8 mouse cellular contexts compared by ENCODE assay signal in genomic region chr5:74196307-74196618, GRCm38 (mm10). TPM values are rescaled to one million over a fixed set of nuclear protein-coding genes. Genes with fewer than 3 reads are reported as not detected.
DNase-seq lines count a peak whose midpoint lies in the region; ATAC-seq and TF ChIP-seq lines count a peak whose summit lies in the region.

No protein-coding gene starts in this region.

- no peaks in the 10 kb centered on the region for H3K27me3 ChIP-seq in hindbrain, embryonic 11.5 days (ENCODE audit: control insufficient read depth, insufficient read depth, low read length)
- H3K27me3 ChIP-seq in limb, embryonic 13.5 days = no peaks in the 10 kb centered on the region

- peaks cover 0 to 6% of the 10 kb centered on the region in 2 experiments; a peak in 1 of 4 replicates for H3K4me1 ChIP-seq in ES-E14 (ENCODE audit: control insufficient read depth in 2 of 2, insufficient read depth in 2 of 2, low read length in 2 of 2, poor library complexity in 1 of 2)
- peaks cover 3% of the 10 kb centered on the region for H3K4me1 ChIP-seq in brown adipose tissue, adult 24 weeks (ENCODE audit: control insufficient read depth, insufficient read depth, insufficient read length, low read length)
- H3K4me1 ChIP-seq in hindbrain, embryonic 11.5 days (replicated peaks; ENCODE audit: control insufficient read depth, insufficient read depth, low read length) = peaks cover 8% of the 10 kb centered on the region; the same call in 1 of the 2 replicates
- peaks cover 72% of the 10 kb centered on the region for H3K4me1 ChIP-seq in limb, embryonic 13.5 days

- in situ Hi-C loops in ES-E14 (cut with MboI; ENCODE audit: low sequenced_read_pairs in 2 of 2, unreplicated experiment in 2 of 2) = no loop called here

- peak; percentile 30 for DNase-seq in ES-E14 (ENCODE audit: low read depth, low spot score)
- DNase-seq in hindbrain, embryonic 11.5 days (ENCODE audit: low spot score) = peak; percentile 59
- DNase-seq in naive thymus-derived CD4-positive, alpha-beta T cell, adult 2 months (ENCODE audit: low read depth) = peak; percentile 46
- no peak for DNase-seq in T-cell, adult 2 months (ENCODE audit: low spot score)
- no peak for DNase-seq in left cerebral cortex, postnatal 14 days (ENCODE audit: low spot score in 2 of 2)
- no peak for DNase-seq in cerebellum, postnatal 36 days

- no peak overlapping the region for H3K27ac ChIP-seq in ES-E14 (ENCODE audit: insufficient read depth, low read depth, low read length, poor library complexity, severe bottlenecking)
- H3K27ac ChIP-seq in brown adipose tissue, adult 24 weeks (replicated peaks; ENCODE audit: low read depth, low read length) = no peak overlapping the region
- H3K27ac ChIP-seq in hindbrain, embryonic 11.5 days (ENCODE audit: low read depth, low read length) = 0 out of 2 replicates have a peak overlapping the region, but pooled peaks have one; percentile 17
- peak overlapping the region; percentile 93 for H3K27ac ChIP-seq in limb, embryonic 13.5 days

- H3K4me2 ChIP-seq in hindbrain, embryonic 11.5 days (replicated peaks; ENCODE audit: low read depth, low read length) = peak overlapping the region; percentile 84
- H3K4me2 ChIP-seq in limb, embryonic 13.5 days (replicated peaks) = peak overlapping the region; percentile 88

- H3K9me3 ChIP-seq in ES-E14 (ENCODE audit: control insufficient read depth, insufficient read depth, low read depth, low read length) = no peaks in the 10 kb centered on the region
- no peaks in the 10 kb centered on the region for H3K9me3 ChIP-seq in hindbrain, embryonic 11.5 days (ENCODE audit: control insufficient read depth, low read length)
- no peaks in the 10 kb centered on the region for H3K9me3 ChIP-seq in limb, embryonic 13.5 days

- intact Hi-C loops in left cerebral cortex, postnatal 14 days (cut with DNase I) = loop anchor here (5.0 to 10.0 kb wide), 4 partner anchors 56 to 341 kb away; no protein-coding TSS in a partner anchor

- ATAC-seq in hindbrain, embryonic 11.5 days (ENCODE audit: low FRiP score) = no peak
- no peak for ATAC-seq in limb, embryonic 13.5 days (ENCODE audit: low FRiP score, low read depth)

- H3K36me3 ChIP-seq in ES-E14 (ENCODE audit: control insufficient read depth, insufficient read depth, low read length, poor library complexity, severe bottlenecking) = peaks cover 21% of the 10 kb centered on the region
- H3K36me3 ChIP-seq in hindbrain, embryonic 11.5 days (ENCODE audit: control insufficient read depth, insufficient read depth, low read length) = peaks cover 9% of the 10 kb centered on the region; the same call in 1 of the 2 replicates
- peaks cover 39% of the 10 kb centered on the region for H3K36me3 ChIP-seq in limb, embryonic 13.5 days

- H3K9ac ChIP-seq in ES-E14 (ENCODE audit: insufficient read depth, low read depth, low read length, poor library complexity, severe bottlenecking) = no peak overlapping the region
- no peak overlapping the region for H3K9ac ChIP-seq in hindbrain, embryonic 11.5 days (ENCODE audit: low read depth, low read length)
- H3K9ac ChIP-seq in limb, embryonic 13.5 days = peak overlapping the region; percentile 99

- peak overlapping the region in 1 of 2 experiments; percentile 92; a peak in 2 of 4 replicates for H3K4me3 ChIP-seq in ES-E14 (ENCODE audit: insufficient read depth in 1 of 2, low read depth in 1 of 2, low read length in 2 of 2, poor library complexity in 1 of 2, severe bottlenecking in 1 of 2)
- H3K4me3 ChIP-seq in brown adipose tissue, adult 24 weeks (ENCODE audit: insufficient read depth, low read depth, low read length) = peak overlapping the region; percentile 90
- H3K4me3 ChIP-seq in hindbrain, embryonic 11.5 days (ENCODE audit: low read depth, low read length) = peak overlapping the region; percentile 86
- H3K4me3 ChIP-seq in limb, embryonic 13.5 days = peak overlapping the region; percentile 100

- WGBS in hindbrain, embryonic 11.5 days = 4% methylated on average over 4 of the region's 4 CpGs
- WGBS in limb, embryonic 13.5 days = 1% methylated on average over 4 of the region's 4 CpGs

TF ChIP-seq in ES-E14, 5 proteins besides CTCF, POLR2A, EP300 and RAD21:
- TF ChIP-seq HCFC1 (IDR thresholded peaks at IDR 0.05; ENCODE audit: borderline replicate concordance, insufficient read depth, low read length) (no peak), ZNF384 (IDR thresholded peaks at IDR 0.05; ENCODE audit: low read depth, low read length) (peak; percentile 80)

RNA-seq across cellular contexts. Expression of gene Rasl11b, which starts 1.2 kb away (rescaled TPM):
- 5.4 and 6.8 TPM in 2 replicates for total RNA-seq in ES-E14 (2012; rRNA removed)
- polyA plus RNA-seq in brown adipose tissue, adult 24 weeks (2012; ENCODE audit: insufficient read depth, insufficient read length, missing spikeins) = 1.1 and 1.7 TPM in 2 replicates
- polyA plus RNA-seq in hindbrain, embryonic 11.5 days (2014; fragmentation: Nextera tagmentation; extraction: Ambion mirVana) = 30.1 and 33.4 TPM in 2 replicates
- polyA plus RNA-seq in limb, embryonic 13.5 days (2015; fragmentation: Nextera tagmentation; extraction: Ambion mirVana) = 147 and 149 TPM in 2 replicates
- total RNA-seq in left cerebral cortex, postnatal 14 days (2021) = 100 to 1,000 TPM in 1 of 2 experiments, 10 to 100 TPM in 1; 97.1 to 110 TPM

Comparison
In these comparisons a context has a peak if more than half of its experiments do, and no peak if none do; other contexts are left out.
1. DNase-seq: peak in ES-E14 (single experiment), hindbrain, embryonic 11.5 days (single experiment) and naive thymus-derived CD4-positive, alpha-beta T cell, adult 2 months (single experiment); none in T-cell, adult 2 months (single experiment), left cerebral cortex, postnatal 14 days (0 of 2) and cerebellum, postnatal 36 days (0 of 2).
2. H3K27ac ChIP-seq: peak in hindbrain, embryonic 11.5 days (single experiment) and limb, embryonic 13.5 days (single experiment); none in ES-E14 (single experiment) and brown adipose tissue, adult 24 weeks (single experiment).
3. RNA of gene Rasl11b, which starts 1.2 kb away (polyA plus RNA-seq): 147 to 149 TPM in limb, embryonic 13.5 days and 30.1 to 33.4 TPM in hindbrain, embryonic 11.5 days; 1.1 to 1.7 TPM in brown adipose tissue, adult 24 weeks; every median in the first group is over 10 times any median in the second.